Mouse (Mus musculus) heart, postnatal 0 days (tissue): ENCODE results near the gene Usp36. TPM values are rescaled to one million over a fixed set of nuclear protein-coding genes. Genes with fewer than 3 reads are reported as not detected.

Experiments
- ATAC-seq: fragments of 200-750 bp; cut with Nextera tagmentation; 2 replicates; pipeline ENCODE4 v1.8.0; 2017; ENCODE audit warnings: low read depth, moderate number of reproducible peaks, moderate library complexity; ENCODE audit not compliant: insufficient read depth
- DNase-seq: peaks from one replicate; pipeline ENCODE4 v3.0.0-alpha.2; 2016; ENCODE audit warnings: low spot score
- H3K27ac ChIP-seq: fragments of 300-500 bp; sonication (generic); 2 replicates; pipeline ENCODE4 v1.5.1; 2014; ENCODE audit warnings: low read depth, mild to moderate bottlenecking
- H3K27me3 ChIP-seq: fragments of 300-500 bp; sonication (generic); 2 replicates; pipeline ENCODE4 v1.6.1; 2014; ENCODE audit warnings: low read length, mixed read lengths; ENCODE audit not compliant: control insufficient read depth, insufficient read depth
- H3K36me3 ChIP-seq: fragments of 300-500 bp; sonication (generic); replicated peaks from 2 replicates; pipeline ENCODE4 v1.6.1; 2014; ENCODE audit warnings: low read length, mixed read lengths; ENCODE audit not compliant: control insufficient read depth, insufficient read depth
- H3K4me1 ChIP-seq: fragments of 300-500 bp; sonication (generic); 2 replicates; pipeline ENCODE4 v1.6.1; 2014; ENCODE audit warnings: antibody characterized with exemption; ENCODE audit not compliant: control insufficient read depth, insufficient read depth
- H3K4me2 ChIP-seq: fragments of 300-500 bp; sonication (generic); 2 replicates; pipeline ENCODE4 v1.6.1; 2014; ENCODE audit warnings: low read depth, mild to moderate bottlenecking, low read length, moderate library complexity
- H3K4me3 ChIP-seq: fragments of 300-500 bp; sonication (generic); 2 replicates; pipeline ENCODE4 v1.5.1; 2014; ENCODE audit warnings: low read depth, low read length
- H3K9ac ChIP-seq: fragments of 300-500 bp; sonication (generic); replicated peaks from 2 replicates; pipeline ENCODE4 v1.6.1; 2014; ENCODE audit warnings: low read depth, low read length, mixed read lengths
- H3K9me3 ChIP-seq: fragments of 300-500 bp; sonication (generic); replicated peaks from 2 replicates; pipeline ENCODE4 v1.6.1; 2016; ENCODE audit warnings: low read length; ENCODE audit not compliant: control insufficient read depth
- CTCF ChIP-seq: IDR thresholded peaks from 2 replicates; pipeline ENCODE4 v1.5.1; 2016; ENCODE audit warnings: antibody characterized with exemption, control low read depth, low read depth
- EP300 ChIP-seq: IDR thresholded peaks from 2 replicates; pipeline ENCODE4 v1.6.1; 2016; ENCODE audit warnings: antibody characterized with exemption, low read depth
- WGBS: fragments of 180-500 bp; shearing (Covaris S2); extraction: QIAGEN DNeasy Blood & Tissue Kit; methylation state at CpG from one replicate; pipeline ENCODE4 v1.1.7; 2014; 5-methylcytosine and 5-hydroxymethylcytosine counted together
- polyA plus RNA-seq: library from polyadenylated mRNA; unstranded; fragments of >200 nt; fragmentation: Nextera tagmentation; extraction: Ambion mirVana; gene quantifications from 2 replicates; pipeline ENCODE4 v1.2.1, GENCODE M21; 2015
- total RNA-seq: library from RNA; depleted of rRNA; stranded (reverse); fragments of >200 nt; gene quantifications from 2 replicates; pipeline ENCODE4 v1.2.3, GENCODE M21; 2014; ENCODE audit warnings: low replicate concordance; rRNA removed

Gene Usp36
- total RNA-seq (10.4 and 18.3 TPM in 2 replicates), polyA plus RNA-seq (5.5 and 6.6 TPM in 2 replicates)

DNA sequence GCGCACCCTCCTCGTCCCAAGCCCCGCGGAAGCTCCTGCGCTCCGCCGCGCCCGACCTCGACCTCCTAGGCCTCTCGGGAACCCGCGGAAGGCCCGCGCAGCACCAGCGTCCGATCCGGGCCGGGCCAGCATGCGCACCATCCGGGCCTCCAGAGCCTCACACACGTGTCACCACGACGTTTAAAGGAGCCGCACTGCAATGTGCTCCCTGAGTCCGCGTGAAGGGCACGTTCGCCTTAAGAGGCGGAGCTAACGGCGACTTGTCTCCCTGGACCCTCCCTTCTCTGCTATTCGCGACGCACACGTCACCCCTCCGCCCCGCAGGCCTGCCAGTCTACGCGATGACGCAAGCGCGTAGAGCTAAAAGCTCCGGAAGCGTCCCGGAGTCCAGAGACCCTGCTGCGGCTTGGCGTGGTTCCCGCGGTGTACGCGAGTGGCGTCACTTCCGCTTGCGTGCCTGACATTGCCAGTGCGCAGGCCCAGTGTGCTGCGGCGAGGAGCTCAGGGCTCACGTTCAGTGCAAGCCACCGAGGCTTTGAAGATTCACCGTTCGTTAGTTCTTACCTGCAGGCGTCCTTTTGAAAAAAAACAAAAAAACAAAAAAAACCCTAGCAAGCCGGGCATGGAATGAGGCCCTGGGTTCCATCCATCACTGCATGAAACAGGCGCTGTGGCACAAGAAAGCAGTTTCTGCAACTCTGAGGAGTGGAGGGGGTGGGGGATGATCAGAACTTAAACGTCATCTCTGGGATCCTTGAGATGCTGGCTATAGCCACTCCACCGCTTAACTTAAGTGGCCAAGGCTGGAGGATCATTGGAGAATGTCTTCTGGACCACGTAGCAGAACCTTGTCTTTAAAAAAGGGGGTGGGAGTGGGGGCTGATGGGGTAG is at the start of gene Usp36:
TSS of gene Usp36 (minus strand) at position 246 of the 891 bp plus-strand sequence.
- Histone ChIP-seq H3K9ac (peak within 1 kb of the TSS; percentile 89), H3K4me1 (peaks cover 14% of the 10 kb centered on the region), H3K4me3 (peak within 1 kb of the TSS; percentile 79), H3K27ac (peak within 1 kb of the TSS; percentile 90), H3K27me3 (no peaks in the 10 kb centered on the region), H3K36me3 (peaks cover 21% of the 10 kb centered on the region), H3K9me3 (no peaks in the 10 kb centered on the region), H3K4me2 (peak within 1 kb of the TSS; percentile 84)
- ATAC-seq (peak; percentile 99), DNase-seq (peak; percentile 100)
- TF ChIP-seq CTCF (no peak), EP300 (peak; percentile 21; the same call in 1 of the 2 replicates)
- WGBS, result 1% methylated on average over 68 of the region's 68 CpGs

GRCm38 (mm10) chr11:118337491-118338168 is 47.6 kb upstream of the Usp36 start:
- Histone ChIP-seq H3K9me3 (no peaks in the 10 kb centered on the region), H3K4me3 (no peak overlapping the region), H3K36me3 (peaks cover 5% of the 10 kb centered on the region; the same call in 1 of the 2 replicates), H3K27me3 (no peaks in the 10 kb centered on the region), H3K4me1 (no peaks in the 10 kb centered on the region), H3K9ac (no peak overlapping the region), H3K4me2 (no peak overlapping the region), H3K27ac (no peak overlapping the region)
- WGBS, result 63% methylated on average over 8 of the region's 8 CpGs
- ATAC-seq (no peak), DNase-seq (no peak)
- TF ChIP-seq CTCF (no peak), EP300 (no peak)

DNA sequence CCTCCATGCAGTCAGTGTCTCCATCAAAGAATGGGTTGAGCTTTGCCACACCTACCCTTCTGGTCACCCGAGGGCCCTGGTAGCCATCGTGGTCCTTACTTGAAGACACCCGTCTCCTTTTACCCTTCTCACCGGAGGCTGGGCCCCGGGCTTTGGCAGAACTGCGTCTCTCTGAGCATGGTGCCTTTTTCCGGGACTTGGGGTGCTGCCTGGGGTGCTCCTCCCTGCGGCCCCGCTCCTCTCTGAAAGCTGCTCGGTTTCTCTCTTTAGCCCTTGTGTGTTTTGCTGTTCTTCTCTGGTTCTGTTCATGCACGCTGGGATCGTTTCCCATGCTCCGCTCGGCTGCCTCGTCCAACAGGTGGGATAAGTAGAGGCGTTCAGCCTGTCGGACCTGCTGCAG is 43.4 kb upstream of the Usp36 start:
- no peak overlapping the region for H3K4me2 ChIP-seq
- no peak overlapping the region for H3K4me3 ChIP-seq
- DNase-seq (no peak), ATAC-seq (no peak)
- no peak overlapping the region for H3K9ac ChIP-seq
- WGBS, result 88% methylated on average over 17 of the region's 17 CpGs
- no peaks in the 10 kb centered on the region for H3K9me3 ChIP-seq
- H3K4me1 ChIP-seq, result 0 out of 2 replicates have a peak, but pooled peaks cover under 1% of the 10 kb centered on the region
- H3K27ac ChIP-seq, result no peak overlapping the region
- peaks cover 5% of the 10 kb centered on the region; the same call in 1 of the 2 replicates for H3K36me3 ChIP-seq
- H3K27me3 ChIP-seq, result no peaks in the 10 kb centered on the region
- TF ChIP-seq CTCF (no peak), EP300 (no peak)

DNA sequence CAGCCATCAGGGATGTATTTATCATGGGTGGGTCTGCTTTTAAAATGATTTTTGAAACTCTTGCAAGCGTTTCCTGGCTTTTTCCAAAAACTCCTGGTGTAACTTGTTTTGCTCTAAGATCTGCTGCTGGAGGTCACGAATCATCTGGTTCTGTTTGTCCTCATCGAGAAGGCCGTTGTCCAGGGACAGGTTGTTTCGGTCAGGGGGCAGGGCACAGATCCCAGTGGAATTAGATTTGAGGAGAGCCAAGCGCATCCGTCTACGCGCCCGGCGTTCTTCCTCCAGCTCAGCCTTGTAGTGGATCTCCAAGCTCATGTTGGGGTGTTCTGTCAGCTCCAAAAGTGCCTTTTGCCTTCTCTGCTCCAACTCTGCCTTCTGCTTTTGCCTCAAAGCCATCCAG is 42.3 kb upstream of the Usp36 start:
- 76% methylated on average over 11 of the region's 11 CpGs for WGBS
- DNase-seq (no peak), ATAC-seq (no peak)
- Histone ChIP-seq H3K4me3 (no peak overlapping the region), H3K9me3 (no peaks in the 10 kb centered on the region), H3K9ac (no peak overlapping the region), H3K4me2 (no peak overlapping the region), H3K27ac (no peak overlapping the region), H3K27me3 (no peaks in the 10 kb centered on the region), H3K4me1 (peaks cover 8% of the 10 kb centered on the region), H3K36me3 (peaks cover 5% of the 10 kb centered on the region; the same call in 1 of the 2 replicates)
- TF ChIP-seq EP300 (no peak), CTCF (no peak)

DNA sequence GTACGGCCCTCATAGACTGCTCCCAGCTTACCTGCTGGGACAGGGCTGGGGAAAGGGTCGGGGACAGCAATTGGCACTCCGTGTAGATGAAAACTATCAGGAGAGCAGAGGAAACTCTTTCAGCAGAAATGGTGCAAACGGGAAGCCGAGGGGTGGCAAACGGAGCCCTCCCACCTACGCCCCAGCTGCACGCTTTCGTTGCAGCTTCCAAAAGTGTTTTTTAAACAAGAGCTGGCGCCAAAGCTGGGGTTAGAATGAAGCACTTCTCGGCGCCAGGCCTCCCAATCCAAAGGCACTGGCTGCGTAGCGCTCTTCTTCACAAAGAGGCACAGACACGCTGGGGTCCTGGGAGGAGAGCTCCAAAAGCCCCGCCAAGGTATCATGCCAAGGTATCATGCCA is 40.7 kb upstream of the Usp36 start:
- no peak overlapping the region for H3K27ac ChIP-seq
- ATAC-seq (no peak), DNase-seq (no peak)
- no peak overlapping the region for H3K4me2 ChIP-seq
- peaks cover 5% of the 10 kb centered on the region; the same call in 1 of the 2 replicates for H3K36me3 ChIP-seq
- no peak overlapping the region for H3K4me3 ChIP-seq
- no peaks in the 10 kb centered on the region for H3K9me3 ChIP-seq
- WGBS, result 94% methylated on average over 16 of the region's 16 CpGs
- H3K4me1 ChIP-seq, result peaks cover 8% of the 10 kb centered on the region
- no peaks in the 10 kb centered on the region for H3K27me3 ChIP-seq
- TF ChIP-seq EP300, result no peak
- TF ChIP-seq CTCF, result no peak
- no peak overlapping the region for H3K9ac ChIP-seq
